Mouse (Mus musculus) gastrocnemius, postnatal 4 days (tissue): Measurements from ENCODE around the gene Anks3. TPM values are rescaled to one million over a fixed set of nuclear protein-coding genes. Genes with fewer than 3 reads are reported as not detected.
A peak's percentile ranks its signal among the peaks of the same experiment; 100 is the strongest.

Experiments used
- DNase-seq, 2 experiments: peaks; one replicate each; pipeline ENCODE4 v3.0.0; 2021 to 2022; ENCODE audit warnings: low spot score in 2 of 2, mixed read lengths in 2 of 2
- total RNA-seq, 2 experiments: library from RNA; stranded (reverse); gene quantifications; 2 replicates each; pipeline ENCODE4 v1.2.3; 2021

Gene Anks3
- total RNA-seq, 2 experiments from 2014 or later = 25.9 to 27.9 TPM

GRCm38 (mm10) chr16:4969055-4969843 lies 5.2 kb upstream of the Anks3 start:
- no peak for DNase-seq

- DNase-seq = no peak
Observed at GRCm38 (mm10) chr16:4968426-4968825, 4.4 kb upstream of the Anks3 start.

GRCm38 (mm10) chr16:4965392-4966129 lies 1.6 kb upstream of the Anks3 start:
- no peak for DNase-seq

- no peak for DNase-seq
Observed at GRCm38 (mm10) chr16:4964731-4965391, 856 bp upstream of the Anks3 start.

- no peak for DNase-seq
Observed at GRCm38 (mm10) chr16:4963346-4963745, 659 bp downstream of the Anks3 start.

GRCm38 (mm10) chr16:4960260-4960659 lies 3.7 kb downstream of the Anks3 start:
- no peak for DNase-seq

GRCm38 (mm10) chr16:4957446-4957845 lies 6.6 kb downstream of the Anks3 start:
- no peak for DNase-seq

GRCm38 (mm10) chr16:4956609-4957008 lies 7.4 kb downstream of the Anks3 start:
- no peak for DNase-seq

- DNase-seq = no peak
Observed at GRCm38 (mm10) chr16:4947378-4947777, 16.6 kb downstream of the Anks3 start.

- no peak for DNase-seq
Observed at GRCm38 (mm10) chr16:4946155-4946554, 17.9 kb downstream of the Anks3 start.

GRCm38 (mm10) chr16:4945415-4945814 lies 18.6 kb downstream of the Anks3 start:
- DNase-seq = no peak

- DNase-seq = no peak
Observed at GRCm38 (mm10) chr16:4943431-4943830, 20.6 kb downstream of the Anks3 start.

GRCm38 (mm10) chr16:4942868-4943267 lies 21.1 kb downstream of the Anks3 start:
- DNase-seq = no peak

GRCm38 (mm10) chr16:4941016-4941415 lies 23.0 kb downstream of the Anks3 start:
- no peak for DNase-seq

GRCm38 (mm10) chr16:4940311-4940850 lies 23.6 kb downstream of the Anks3 start:
- no peak for DNase-seq

GRCm38 (mm10) chr16:4939412-4939811 lies 24.6 kb downstream of the Anks3 start:
- peak in 1 of 2 experiments; percentile 37 for DNase-seq

- DNase-seq = peak; percentile 88 to 95
Observed at GRCm38 (mm10) chr16:4938989-4939388, 25.0 kb downstream of the Anks3 start.

GRCm38 (mm10) chr16:4938461-4938860 lies 25.5 kb downstream of the Anks3 start, which contains the start of gene Nudt16l1:
TSS of gene Nudt16l1 (plus strand) at chr16:4938761.
- no peak for DNase-seq

- no peak for DNase-seq
Observed at GRCm38 (mm10) chr16:4937351-4938190, 26.4 kb downstream of the Anks3 start.

- DNase-seq = no peak
Observed at GRCm38 (mm10) chr16:4935931-4936703, 27.9 kb downstream of the Anks3 start.
